Mouse (Mus musculus): ENCODE measurements at regions not wholly inside any gene's neighbourhood (a gene's known extent, or its start where the extent isn't known, plus 50 kb on each side); places are given as distances from the start of the nearest gene placed in this dataset.

DNA sequence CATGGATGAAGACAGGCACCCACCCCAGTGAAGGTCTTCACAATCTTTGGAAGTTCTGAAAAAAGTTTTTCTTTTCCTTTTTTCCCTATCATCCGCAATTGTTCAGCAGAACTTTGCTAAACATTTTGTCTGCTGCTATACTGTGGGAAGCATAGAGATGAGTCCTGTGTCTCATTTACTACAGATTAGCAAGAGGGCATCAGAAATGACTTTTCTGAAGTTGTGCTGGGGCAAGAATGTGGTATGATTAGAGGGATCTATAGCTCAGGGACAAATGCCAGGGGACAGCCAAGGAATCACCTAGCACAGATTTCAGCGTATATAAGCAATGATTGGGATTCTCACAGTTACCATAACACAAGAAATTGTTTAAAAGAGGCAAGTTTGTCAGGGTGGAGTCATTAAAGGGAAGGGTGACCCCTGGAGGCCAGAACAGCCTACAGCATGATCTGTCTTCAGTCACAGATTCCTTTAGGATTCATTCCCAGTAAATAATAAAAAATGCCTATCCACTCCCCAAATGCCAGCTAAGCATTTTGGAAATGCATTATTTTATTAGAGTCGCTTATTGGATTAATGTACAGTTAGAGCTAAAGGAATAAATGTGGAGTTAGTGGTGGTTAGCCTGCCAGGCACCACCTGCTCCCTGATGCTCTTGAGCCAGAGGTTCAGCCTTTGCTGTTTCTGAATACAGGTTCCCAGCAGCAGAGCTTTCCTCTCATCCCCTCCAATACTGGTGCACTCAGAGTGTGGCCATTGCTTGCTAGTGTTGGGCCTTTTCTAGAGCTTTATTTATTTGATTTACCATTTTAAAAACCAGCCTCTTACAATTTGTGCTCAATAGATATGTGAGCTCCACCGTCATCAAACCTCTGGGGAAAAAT, 828.6 kb upstream of the Nr2f1 start:
- no peak for ATAC-seq
- H3K9ac ChIP-seq = no peak overlapping the region
- no peak overlapping the region for H3K4me2 ChIP-seq (ENCODE audit: low read depth)
- no peaks in the 10 kb centered on the region for H3K9me3 ChIP-seq (ENCODE audit: low read length)
- H3K36me3 ChIP-seq (ENCODE audit: insufficient read depth) = no peaks in the 10 kb centered on the region
- 43% methylated on average over 4 of the region's 4 CpGs for WGBS
- no peaks in the 10 kb centered on the region for H3K4me1 ChIP-seq (ENCODE audit: insufficient read depth)
- peak; percentile 59 for TF ChIP-seq CTCF (IDR thresholded peaks at IDR 0.05; ENCODE audit: low read depth)
- DNase-seq = peak; percentile 45
- H3K27ac ChIP-seq (ENCODE audit: low read depth, low read length) = no peak overlapping the region
- no peaks in the 10 kb centered on the region for H3K27me3 ChIP-seq (ENCODE audit: insufficient read depth, low read length)
- H3K4me3 ChIP-seq (ENCODE audit: low read depth, low read length) = no peak overlapping the region

DNA sequence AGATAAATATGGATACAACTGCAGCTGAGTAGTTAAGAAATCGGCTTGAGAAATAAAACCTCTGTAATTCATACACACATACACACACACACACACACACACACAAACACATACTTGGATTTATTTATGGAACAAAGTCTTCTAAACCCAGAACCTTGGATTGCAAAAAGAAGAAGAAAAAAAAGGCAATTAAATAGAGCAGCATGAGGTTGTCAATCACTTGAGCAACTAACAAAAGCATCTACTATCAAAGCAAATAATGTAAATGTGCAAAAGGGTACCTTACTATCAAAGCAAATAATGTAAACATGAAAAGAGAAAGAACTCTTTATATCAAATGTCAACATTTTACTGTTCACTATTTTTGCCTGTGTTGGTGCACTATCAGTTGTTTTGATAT, 826.1 kb upstream of the Nr2f1 start:
- Histone ChIP-seq H3K9me3 (ENCODE audit: low read length) (no peaks in the 10 kb centered on the region), H3K27ac (ENCODE audit: low read depth, low read length) (no peak overlapping the region), H3K4me3 (ENCODE audit: low read depth, low read length) (no peak overlapping the region), H3K4me1 (ENCODE audit: insufficient read depth) (no peaks in the 10 kb centered on the region), H3K36me3 (ENCODE audit: insufficient read depth) (no peaks in the 10 kb centered on the region), H3K9ac (no peak overlapping the region), H3K4me2 (ENCODE audit: low read depth) (no peak overlapping the region), H3K27me3 (ENCODE audit: insufficient read depth, low read length) (no peaks in the 10 kb centered on the region)
- no peak for TF ChIP-seq CTCF (IDR thresholded peaks at IDR 0.05; ENCODE audit: low read depth)
- DNase-seq (no peak), ATAC-seq (no peak)
- WGBS = 9% methylated on average over 1 of the region's 1 CpGs

DNA sequence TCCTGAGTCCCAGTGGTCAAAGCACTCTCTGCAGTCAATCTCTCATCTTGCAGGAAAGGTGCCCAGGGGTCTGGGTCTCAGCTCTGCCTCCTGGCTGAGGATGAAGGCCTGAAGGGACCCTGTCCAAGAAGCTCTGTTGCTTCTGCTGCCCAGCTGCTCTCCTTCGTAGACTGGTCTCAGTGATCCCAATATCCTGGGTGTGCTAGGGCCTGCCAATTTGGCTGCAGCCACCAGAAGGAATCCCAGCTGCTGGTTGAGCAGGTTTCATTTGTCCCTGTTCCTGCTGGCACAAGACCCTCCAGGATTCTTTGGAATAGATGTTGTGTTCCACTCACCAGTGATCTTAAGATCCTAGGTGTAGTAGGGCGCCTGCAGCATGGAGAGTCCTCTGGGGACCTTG, 818.5 kb upstream of the Nr2f1 start:
- Histone ChIP-seq H3K9me3 (ENCODE audit: low read length) (no peaks in the 10 kb centered on the region), H3K4me1 (ENCODE audit: insufficient read depth) (no peaks in the 10 kb centered on the region), H3K36me3 (ENCODE audit: insufficient read depth) (no peaks in the 10 kb centered on the region), H3K9ac (no peak overlapping the region), H3K4me2 (ENCODE audit: low read depth) (no peak overlapping the region), H3K27me3 (ENCODE audit: insufficient read depth, low read length) (no peaks in the 10 kb centered on the region), H3K4me3 (ENCODE audit: low read depth, low read length) (no peak overlapping the region), H3K27ac (ENCODE audit: low read depth, low read length) (no peak overlapping the region)
- ATAC-seq = no peak
- DNase-seq = no peak
- WGBS = 76% methylated on average over 2 of the region's 2 CpGs
- TF ChIP-seq CTCF (IDR thresholded peaks at IDR 0.05; ENCODE audit: low read depth) = no peak

DNA sequence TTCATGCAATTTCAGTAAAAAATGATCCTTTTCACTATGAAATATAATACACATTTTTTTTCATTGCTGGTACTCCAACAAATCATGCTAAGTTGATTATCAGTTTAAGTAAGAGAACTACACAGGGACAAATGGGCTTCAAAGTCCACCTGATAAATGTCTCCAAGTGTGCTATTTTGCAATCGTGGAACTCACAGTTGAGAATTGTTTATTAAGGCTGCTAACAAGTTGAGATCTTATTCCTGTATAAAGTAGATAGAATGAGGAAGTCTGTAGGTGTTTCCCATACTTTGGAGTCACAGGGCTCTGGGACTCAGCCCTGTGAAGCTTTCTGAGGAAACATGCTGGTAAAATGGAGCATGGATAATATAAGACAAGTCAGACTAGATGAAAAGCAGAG, 803.8 kb upstream of the Nr2f1 start:
- Histone ChIP-seq H3K27ac (ENCODE audit: low read depth, low read length) (no peak overlapping the region), H3K4me1 (ENCODE audit: insufficient read depth) (no peaks in the 10 kb centered on the region), H3K27me3 (ENCODE audit: insufficient read depth, low read length) (no peaks in the 10 kb centered on the region), H3K9me3 (ENCODE audit: low read length) (no peaks in the 10 kb centered on the region), H3K4me2 (ENCODE audit: low read depth) (no peak overlapping the region), H3K36me3 (ENCODE audit: insufficient read depth) (no peaks in the 10 kb centered on the region), H3K9ac (no peak overlapping the region), H3K4me3 (ENCODE audit: low read depth, low read length) (no peak overlapping the region)
- WGBS = 84% methylated on average over 1 of the region's 1 CpGs
- TF ChIP-seq CTCF (IDR thresholded peaks at IDR 0.05; ENCODE audit: low read depth) = no peak
- ATAC-seq = no peak
- no peak for DNase-seq

DNA sequence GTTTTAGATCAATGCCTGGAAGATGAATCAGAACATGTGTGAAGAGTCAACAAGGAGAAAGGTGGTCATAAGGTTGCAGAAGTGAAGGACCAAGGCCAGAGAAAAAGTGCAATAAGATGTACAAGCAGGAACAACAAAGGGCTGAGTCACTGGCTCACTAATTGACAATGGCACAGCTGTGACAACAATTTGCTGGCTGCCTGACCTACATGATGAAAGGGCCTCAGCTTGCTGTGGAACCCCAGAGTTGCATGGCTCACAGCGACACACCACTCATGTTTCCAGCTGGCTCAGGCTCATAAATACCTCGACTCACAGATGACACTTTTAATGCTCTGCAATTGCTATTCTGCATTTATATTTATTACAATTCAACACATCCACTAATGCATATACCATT, 799.3 kb upstream of the Nr2f1 start:
- no peak for TF ChIP-seq CTCF (IDR thresholded peaks at IDR 0.05; ENCODE audit: low read depth)
- Histone ChIP-seq H3K27me3 (ENCODE audit: insufficient read depth, low read length) (no peaks in the 10 kb centered on the region), H3K9ac (no peak overlapping the region), H3K9me3 (ENCODE audit: low read length) (no peaks in the 10 kb centered on the region), H3K36me3 (ENCODE audit: insufficient read depth) (no peaks in the 10 kb centered on the region), H3K4me2 (ENCODE audit: low read depth) (no peak overlapping the region), H3K27ac (ENCODE audit: low read depth, low read length) (no peak overlapping the region), H3K4me1 (ENCODE audit: insufficient read depth) (no peaks in the 10 kb centered on the region), H3K4me3 (ENCODE audit: low read depth, low read length) (no peak overlapping the region)
- DNase-seq = no peak
- WGBS = 19% methylated on average over 2 of the region's 2 CpGs
- ATAC-seq = no peak; the same call in 1 of the 2 replicates

DNA sequence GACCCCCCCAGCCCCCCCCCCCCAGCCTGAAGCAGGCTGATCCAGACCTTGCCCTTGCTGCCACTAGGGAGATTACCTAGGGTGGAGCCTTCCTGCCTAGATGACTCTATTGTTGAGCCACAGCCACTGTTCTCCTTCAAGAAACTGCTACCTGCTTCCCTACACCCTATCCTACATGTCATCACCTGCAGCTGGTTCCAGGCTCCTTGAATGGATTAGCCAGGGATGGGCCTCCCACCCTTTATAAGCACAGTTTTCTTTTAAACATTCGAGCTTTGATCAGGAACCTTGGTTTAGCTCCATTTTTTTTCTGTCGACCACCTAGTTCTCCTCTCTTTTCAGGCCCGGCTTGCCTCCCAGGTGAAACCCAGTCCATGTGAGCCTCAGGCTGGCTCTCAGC, 792.8 kb upstream of the Nr2f1 start:
- DNase-seq = no peak
- no peak overlapping the region for H3K4me3 ChIP-seq (ENCODE audit: low read depth, low read length)

DNA sequence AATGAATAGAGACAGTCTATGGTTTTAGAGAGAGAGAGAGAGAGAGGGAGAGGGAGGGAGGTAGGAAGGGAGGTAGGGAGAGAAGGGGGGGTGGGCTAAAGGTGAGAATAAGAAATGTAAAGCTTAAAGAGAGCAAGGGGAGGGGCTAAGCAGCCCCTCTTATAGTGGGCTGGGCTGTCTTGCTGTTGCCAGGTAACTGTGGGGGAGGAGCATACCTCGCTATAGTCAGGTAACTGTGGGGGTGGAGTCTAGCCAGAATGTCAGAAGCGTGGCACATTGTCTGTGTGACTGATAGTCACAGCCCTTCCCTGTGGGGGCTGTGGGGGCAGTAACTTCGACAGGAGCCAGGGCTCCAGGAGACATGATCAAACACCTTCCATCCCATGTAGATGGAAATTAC, 786.4 kb upstream of the Nr2f1 start:
- H3K27me3 ChIP-seq (ENCODE audit: insufficient read depth, low read length) = no peaks in the 10 kb centered on the region
- no peak overlapping the region for H3K4me3 ChIP-seq (ENCODE audit: low read depth, low read length)
- no peaks in the 10 kb centered on the region for H3K9me3 ChIP-seq (ENCODE audit: low read length)
- H3K4me2 ChIP-seq (ENCODE audit: low read depth) = no peak overlapping the region
- ATAC-seq = no peak
- H3K36me3 ChIP-seq (ENCODE audit: insufficient read depth) = no peaks in the 10 kb centered on the region
- 40% methylated on average over 3 of the region's 3 CpGs for WGBS
- no peak for TF ChIP-seq CTCF (IDR thresholded peaks at IDR 0.05; ENCODE audit: low read depth)
- no peak for DNase-seq
- no peaks in the 10 kb centered on the region for H3K4me1 ChIP-seq (ENCODE audit: insufficient read depth)
- H3K27ac ChIP-seq (ENCODE audit: low read depth, low read length) = no peak overlapping the region
- no peak overlapping the region for H3K9ac ChIP-seq

More for the DNA sequence above, 792.8 kb upstream of the Nr2f1 start:
- Histone ChIP-seq H3K27ac (ENCODE audit: low read depth, low read length) (no peak overlapping the region), H3K27me3 (ENCODE audit: insufficient read depth, low read length) (no peaks in the 10 kb centered on the region), H3K4me1 (ENCODE audit: insufficient read depth) (no peaks in the 10 kb centered on the region), H3K9ac (no peak overlapping the region), H3K36me3 (ENCODE audit: insufficient read depth) (no peaks in the 10 kb centered on the region), H3K9me3 (ENCODE audit: low read length) (no peaks in the 10 kb centered on the region), H3K4me2 (ENCODE audit: low read depth) (no peak overlapping the region)
- 92% methylated on average over 3 of the region's 3 CpGs for WGBS
- TF ChIP-seq CTCF (IDR thresholded peaks at IDR 0.05; ENCODE audit: low read depth) = no peak
- ATAC-seq = no peak
